Mouse (Mus musculus) limb, embryonic 10.5 days (tissue): ENCODE measurements at regions not wholly inside any gene's neighbourhood (a gene's known extent, or its start where the extent isn't known, plus 50 kb on each side); places are given as distances from the start of the nearest gene placed in this dataset.
A peak's percentile ranks its signal among the peaks of the same experiment; 100 is the strongest.

Experiments used
- DNase-seq: peaks from one replicate; pipeline ENCODE4 v3.0.0-alpha.2; 2017; ENCODE audit warnings: low spot score
- H3K27ac ChIP-seq: fragments of 300-500 bp; sonication (generic); 2 replicates; pipeline ENCODE4 v1.5.1; 2016; ENCODE audit warnings: mild to moderate bottlenecking
- H3K27me3 ChIP-seq: fragments of 300-500 bp; sonication (generic); 2 replicates; pipeline ENCODE4 v1.6.1; 2016; ENCODE audit warnings: low read depth, mild to moderate bottlenecking; ENCODE audit not compliant: poor library complexity, severe bottlenecking
- H3K36me3 ChIP-seq: fragments of 300-500 bp; sonication (generic); 2 replicates; pipeline ENCODE4 v1.6.1; 2016; ENCODE audit warnings: mild to moderate bottlenecking, moderate library complexity
- H3K4me1 ChIP-seq: fragments of 300-500 bp; sonication (generic); 2 replicates; pipeline ENCODE4 v1.6.1; 2016
- H3K4me3 ChIP-seq: fragments of 300-500 bp; sonication (generic); 2 replicates; pipeline ENCODE4 v1.5.1; 2016; ENCODE audit warnings: mild to moderate bottlenecking, moderate library complexity
- H3K9me3 ChIP-seq: fragments of 300-500 bp; sonication (generic); replicated peaks from 2 replicates; pipeline ENCODE4 v1.6.1; 2016; ENCODE audit warnings: mild to moderate bottlenecking
- WGBS: fragments of 180-500 bp; shearing (Covaris S2); methylation state at CpG from one replicate; pipeline ENCODE4 v1.1.7; 2016; 5-methylcytosine and 5-hydroxymethylcytosine counted together

- Histone ChIP-seq H3K27me3 (no peaks in the 10 kb centered on the region), H3K4me1 (peaks cover 14% of the 10 kb centered on the region; the same call in 1 of the 2 replicates), H3K9me3 (no peaks in the 10 kb centered on the region), H3K27ac (no peak overlapping the region), H3K4me3 (no peak overlapping the region), H3K36me3 (no peaks in the 10 kb centered on the region)
- DNase-seq: no peak
- 93% methylated on average over 4 of the region's 4 CpGs for WGBS
These were observed 190.9 kb upstream of the N4bp1 start for GRCm38 (mm10) chr8:87075921-87076320.

GRCm38 (mm10) chr8:87071224-87071623, 186.2 kb upstream of the N4bp1 start:
- Histone ChIP-seq H3K9me3 (no peaks in the 10 kb centered on the region), H3K27me3 (no peaks in the 10 kb centered on the region), H3K36me3 (no peaks in the 10 kb centered on the region), H3K4me3 (no peak overlapping the region), H3K27ac (no peak overlapping the region), H3K4me1 (peaks cover 13% of the 10 kb centered on the region; the same call in 1 of the 2 replicates)
- no peak for DNase-seq

- Histone ChIP-seq H3K4me1 (peaks cover 36% of the 10 kb centered on the region), H3K9me3 (no peaks in the 10 kb centered on the region), H3K27ac (no peak overlapping the region), H3K36me3 (no peaks in the 10 kb centered on the region), H3K4me3 (no peak overlapping the region), H3K27me3 (no peaks in the 10 kb centered on the region)
- no peak for DNase-seq
These were observed 182.0 kb upstream of the N4bp1 start for GRCm38 (mm10) chr8:87067106-87067505.

GRCm38 (mm10) chr8:87064768-87065167, 179.7 kb upstream of the N4bp1 start:
- DNase-seq: no peak
- H3K27ac ChIP-seq: peak overlapping the region; percentile 27; the same call in 1 of the 2 replicates
- WGBS: 89% methylated on average over 9 of the region's 9 CpGs
- no peaks in the 10 kb centered on the region for H3K36me3 ChIP-seq
- no peak overlapping the region for H3K4me3 ChIP-seq
- H3K27me3 ChIP-seq: no peaks in the 10 kb centered on the region
- no peaks in the 10 kb centered on the region for H3K9me3 ChIP-seq
- peaks cover 33% of the 10 kb centered on the region for H3K4me1 ChIP-seq

- no peak for DNase-seq
- H3K36me3 ChIP-seq: no peaks in the 10 kb centered on the region
- WGBS: 70% methylated on average over 12 of the region's 12 CpGs
- no peak overlapping the region for H3K4me3 ChIP-seq
- H3K27ac ChIP-seq: peak overlapping the region; percentile 27; the same call in 1 of the 2 replicates
- H3K4me1 ChIP-seq: peaks cover 29% of the 10 kb centered on the region
- no peaks in the 10 kb centered on the region for H3K27me3 ChIP-seq
- H3K9me3 ChIP-seq: no peaks in the 10 kb centered on the region
These were observed 179.2 kb upstream of the N4bp1 start for GRCm38 (mm10) chr8:87064250-87064747.

- H3K36me3 ChIP-seq: no peaks in the 10 kb centered on the region
- no peak overlapping the region for H3K27ac ChIP-seq
- peaks cover 24% of the 10 kb centered on the region for H3K4me1 ChIP-seq
- H3K9me3 ChIP-seq: no peaks in the 10 kb centered on the region
- no peaks in the 10 kb centered on the region for H3K27me3 ChIP-seq
- DNase-seq: no peak
- WGBS: 88% methylated on average over 4 of the region's 4 CpGs
- no peak overlapping the region for H3K4me3 ChIP-seq
These were observed 178.5 kb upstream of the N4bp1 start for GRCm38 (mm10) chr8:87063588-87063987.

GRCm38 (mm10) chr8:87049746-87050145, 164.7 kb upstream of the N4bp1 start:
- no peak for DNase-seq
- Histone ChIP-seq H3K27ac (no peak overlapping the region), H3K4me3 (no peak overlapping the region), H3K4me1 (no peaks in the 10 kb centered on the region), H3K27me3 (no peaks in the 10 kb centered on the region), H3K9me3 (no peaks in the 10 kb centered on the region), H3K36me3 (no peaks in the 10 kb centered on the region)
- WGBS: 40% methylated on average over 3 of the region's 3 CpGs

GRCm38 (mm10) chr8:87049196-87049595, 164.1 kb upstream of the N4bp1 start:
- no peak overlapping the region for H3K4me3 ChIP-seq
- WGBS: 86% methylated on average over 4 of the region's 4 CpGs

GRCm38 (mm10) chr8:87046590-87046989, 161.5 kb upstream of the N4bp1 start:
- H3K27me3 ChIP-seq: no peaks in the 10 kb centered on the region
- no peaks in the 10 kb centered on the region for H3K4me1 ChIP-seq
- no peak overlapping the region for H3K4me3 ChIP-seq
- no peaks in the 10 kb centered on the region for H3K36me3 ChIP-seq
- H3K27ac ChIP-seq: no peak overlapping the region
- no peaks in the 10 kb centered on the region for H3K9me3 ChIP-seq
- no peak for DNase-seq
- 79% methylated on average over 4 of the region's 4 CpGs for WGBS

More at GRCm38 (mm10) chr8:87049196-87049595, 164.1 kb upstream of the N4bp1 start:
- Histone ChIP-seq H3K27me3 (no peaks in the 10 kb centered on the region), H3K27ac (no peak overlapping the region), H3K4me1 (no peaks in the 10 kb centered on the region), H3K9me3 (no peaks in the 10 kb centered on the region), H3K36me3 (no peaks in the 10 kb centered on the region)
- no peak for DNase-seq

- no peaks in the 10 kb centered on the region for H3K9me3 ChIP-seq
- H3K36me3 ChIP-seq: no peaks in the 10 kb centered on the region
- no peak overlapping the region for H3K4me3 ChIP-seq
- peaks cover 22% of the 10 kb centered on the region for H3K27me3 ChIP-seq
- DNase-seq: no peak
- 82% methylated on average over 5 of the region's 5 CpGs for WGBS
- H3K27ac ChIP-seq: no peak overlapping the region
- H3K4me1 ChIP-seq: peaks cover 6% of the 10 kb centered on the region
These were observed 158.0 kb upstream of the N4bp1 start for GRCm38 (mm10) chr8:87043016-87043415.

GRCm38 (mm10) chr8:87037620-87038380, 152.7 kb upstream of the N4bp1 start:
- Histone ChIP-seq H3K4me3 (peak overlapping the region; percentile 59), H3K27ac (peak overlapping the region; percentile 76), H3K27me3 (peaks cover 34% of the 10 kb centered on the region), H3K9me3 (no peaks in the 10 kb centered on the region), H3K4me1 (peaks cover 14% of the 10 kb centered on the region), H3K36me3 (no peaks in the 10 kb centered on the region)
- peak; percentile 59 for DNase-seq
- 3% methylated on average over 48 of the region's 48 CpGs for WGBS

- DNase-seq: no peak
- peaks cover 34% of the 10 kb centered on the region for H3K27me3 ChIP-seq
- H3K4me3 ChIP-seq: no peak overlapping the region
- WGBS: 93% methylated on average over 10 of the region's 10 CpGs
- no peaks in the 10 kb centered on the region for H3K36me3 ChIP-seq
- peaks cover 14% of the 10 kb centered on the region for H3K4me1 ChIP-seq
- no peak overlapping the region for H3K27ac ChIP-seq
- H3K9me3 ChIP-seq: no peaks in the 10 kb centered on the region
These were observed 150.9 kb upstream of the N4bp1 start for GRCm38 (mm10) chr8:87035996-87036395.

- WGBS: 73% methylated on average over 1 of the region's 1 CpGs
- H3K27me3 ChIP-seq: no peaks in the 10 kb centered on the region
- no peaks in the 10 kb centered on the region for H3K36me3 ChIP-seq
- H3K4me1 ChIP-seq: peaks cover 8% of the 10 kb centered on the region; the same call in 1 of the 2 replicates
- H3K4me3 ChIP-seq: no peak overlapping the region
- H3K9me3 ChIP-seq: no peaks in the 10 kb centered on the region
- DNase-seq: no peak
- H3K27ac ChIP-seq: no peak overlapping the region
These were observed 143.1 kb upstream of the N4bp1 start for GRCm38 (mm10) chr8:87028171-87028570.
